Mouse (Mus musculus) frontal cortex, postnatal 25 days (tissue): ENCODE measurements around the gene 0610040J01Rik.

Experiments
- DNase-seq, 2 experiments: peaks; one replicate each; pipeline ENCODE4 v3.0.0; 2022; ENCODE audit warnings: low spot score in 2 of 2

Gene 0610040J01Rik

DNA sequence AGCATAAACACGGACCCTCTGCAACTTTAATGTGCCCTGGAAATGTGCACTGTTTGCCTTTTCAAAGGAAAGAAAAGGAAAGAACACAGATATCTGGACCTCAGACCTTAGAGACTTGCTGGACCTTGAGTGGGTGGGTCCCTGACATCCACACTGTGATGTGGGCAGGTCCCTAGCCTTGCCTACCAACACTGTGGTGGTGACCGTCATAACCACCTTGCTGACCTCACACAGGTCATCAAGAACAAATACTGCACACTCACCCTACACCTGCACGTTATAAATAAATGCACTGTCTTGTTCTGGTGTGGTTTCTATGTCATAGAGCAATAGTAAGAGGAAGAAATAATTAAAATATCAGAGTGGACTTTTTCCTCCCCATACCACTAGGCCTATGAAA, 91.2 kb downstream of the 0610040J01Rik start:
- DNase-seq = no peak

- DNase-seq = peak; percentile 78 to 85
Measured at GRCm38 (mm10) chr5:63906149-63907093, 94.3 kb downstream of the 0610040J01Rik start.

DNA sequence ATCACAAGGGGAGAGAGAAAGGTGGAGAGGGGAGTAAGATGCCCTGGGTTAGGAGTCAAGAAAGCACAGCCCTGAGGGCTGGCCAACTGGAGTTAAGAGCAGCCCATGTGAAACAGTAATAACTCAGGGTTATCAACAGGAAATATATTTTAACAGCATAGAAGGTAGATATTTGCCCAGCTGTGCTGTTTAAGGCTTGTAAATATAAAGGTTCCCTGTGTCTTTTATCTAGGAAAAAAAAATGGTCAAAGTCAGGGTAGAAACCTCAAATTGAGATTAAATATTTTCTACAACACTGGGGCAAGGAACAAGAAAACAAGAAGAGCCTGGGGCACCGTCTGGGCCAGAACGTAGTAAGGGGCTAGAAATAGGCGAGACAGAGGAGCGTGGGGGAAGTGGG, 95.3 kb downstream of the 0610040J01Rik start:
- no peak for DNase-seq

DNA sequence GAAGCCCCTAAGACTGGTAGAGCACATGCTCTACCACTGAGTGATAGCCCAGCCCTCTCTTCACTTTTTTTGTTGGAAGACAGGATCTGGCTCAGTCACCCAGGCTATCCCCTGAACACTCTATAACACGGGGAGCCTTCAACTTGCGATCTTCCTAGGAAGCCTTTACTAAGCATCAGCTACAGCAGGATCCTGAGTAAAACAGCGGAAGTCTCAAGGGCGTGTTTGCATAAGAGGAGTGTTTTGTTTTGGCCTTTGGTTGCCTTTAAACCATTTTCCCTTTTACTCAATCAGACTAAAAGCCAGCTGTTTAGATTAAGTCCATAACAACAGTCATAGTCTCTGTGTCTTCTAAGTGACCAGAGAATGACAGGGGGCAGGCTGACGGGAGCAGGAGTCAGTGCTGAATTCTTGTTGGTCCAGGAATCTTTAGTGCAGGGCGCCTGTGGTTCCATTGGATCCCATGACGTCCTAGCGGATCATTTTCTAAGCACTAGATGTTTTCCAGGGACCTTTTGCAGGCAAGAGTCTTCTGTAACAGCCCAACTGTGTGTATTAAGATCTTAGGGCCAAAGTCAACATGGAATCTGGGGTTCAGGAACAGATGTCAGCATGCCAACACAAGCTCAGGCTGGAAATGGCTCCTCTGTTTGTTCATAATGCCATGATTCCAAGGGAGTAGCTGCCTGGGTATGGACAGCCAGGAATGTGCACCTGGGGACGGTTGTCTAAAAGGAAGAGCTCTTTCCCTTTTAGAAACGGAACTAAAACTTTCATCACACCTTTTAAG, 98.2 kb downstream of the 0610040J01Rik start:
- no peak for DNase-seq

DNA sequence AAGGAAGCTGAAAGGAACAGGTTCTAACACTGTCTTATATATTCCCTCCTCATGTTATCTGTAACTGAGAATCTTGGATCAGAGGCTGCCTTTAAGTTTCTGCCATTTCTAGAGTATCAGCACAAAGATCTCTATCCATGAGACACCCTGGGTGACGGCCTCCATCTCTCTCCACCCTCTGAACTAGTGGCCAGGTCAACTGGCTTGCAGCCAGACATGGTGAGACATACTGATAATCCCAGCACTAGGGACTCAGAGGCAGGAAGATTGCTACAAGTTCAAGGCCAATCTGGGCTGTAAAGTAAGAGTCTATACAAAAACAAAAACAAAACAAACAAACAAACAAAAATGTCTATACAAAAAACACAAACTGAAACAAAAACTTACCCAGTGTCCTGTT, 102.7 kb downstream of the 0610040J01Rik start:
- DNase-seq = no peak

GRCm38 (mm10) chr5:63916457-63917139, 104.4 kb downstream of the 0610040J01Rik start:
- no peak for DNase-seq

DNA sequence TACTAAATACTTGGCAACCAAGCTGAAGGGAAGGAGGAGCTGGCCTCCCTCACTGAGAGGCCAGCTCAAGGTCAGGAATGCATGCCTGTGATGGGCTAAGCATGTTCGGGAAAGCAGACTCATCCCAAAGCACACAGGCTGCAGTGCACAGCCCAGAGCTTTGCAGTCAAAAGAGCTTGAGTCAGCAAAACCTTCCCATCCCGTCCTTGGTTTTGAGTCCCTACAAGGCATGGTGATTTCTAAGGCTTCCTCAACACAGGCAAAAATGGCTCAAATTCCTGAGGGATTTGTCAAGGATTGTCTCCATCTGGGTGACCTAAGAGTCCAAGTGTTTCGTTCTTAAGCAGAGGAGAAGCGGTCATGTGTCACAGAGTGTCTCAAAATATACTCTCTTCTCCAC, 106.0 kb downstream of the 0610040J01Rik start:
- DNase-seq = no peak

GRCm38 (mm10) chr5:63923305-63924025, 111.3 kb downstream of the 0610040J01Rik start:
- DNase-seq = no peak

DNA sequence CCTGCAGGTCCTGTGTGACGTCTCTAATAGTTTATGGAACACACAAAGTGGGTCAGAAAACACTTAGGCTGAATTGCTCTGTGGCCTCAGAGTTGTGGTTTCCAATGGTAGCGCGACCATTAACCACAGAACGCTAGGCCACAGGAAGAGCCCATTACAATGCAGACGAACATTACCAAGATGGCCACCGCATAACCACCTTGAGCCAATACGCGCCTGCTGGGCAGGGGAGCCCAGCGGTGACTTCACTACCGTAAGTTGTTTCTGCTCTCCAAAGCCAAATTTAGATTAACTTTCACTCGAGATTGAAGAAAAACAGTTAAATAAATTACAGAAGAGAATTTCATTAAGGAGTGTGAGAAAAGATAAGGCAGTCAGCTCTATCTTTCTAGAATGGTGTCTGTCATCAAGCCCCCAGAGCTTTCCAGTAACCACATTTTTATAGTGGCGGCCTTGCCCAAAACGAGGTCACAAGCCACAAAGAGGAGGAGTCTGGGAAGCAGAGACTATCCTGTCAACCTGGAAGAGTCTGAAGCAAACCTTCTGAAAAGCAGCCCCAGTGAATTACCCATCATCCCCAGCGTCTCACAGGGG, 113.0 kb downstream of the 0610040J01Rik start:
- no peak for DNase-seq

DNA sequence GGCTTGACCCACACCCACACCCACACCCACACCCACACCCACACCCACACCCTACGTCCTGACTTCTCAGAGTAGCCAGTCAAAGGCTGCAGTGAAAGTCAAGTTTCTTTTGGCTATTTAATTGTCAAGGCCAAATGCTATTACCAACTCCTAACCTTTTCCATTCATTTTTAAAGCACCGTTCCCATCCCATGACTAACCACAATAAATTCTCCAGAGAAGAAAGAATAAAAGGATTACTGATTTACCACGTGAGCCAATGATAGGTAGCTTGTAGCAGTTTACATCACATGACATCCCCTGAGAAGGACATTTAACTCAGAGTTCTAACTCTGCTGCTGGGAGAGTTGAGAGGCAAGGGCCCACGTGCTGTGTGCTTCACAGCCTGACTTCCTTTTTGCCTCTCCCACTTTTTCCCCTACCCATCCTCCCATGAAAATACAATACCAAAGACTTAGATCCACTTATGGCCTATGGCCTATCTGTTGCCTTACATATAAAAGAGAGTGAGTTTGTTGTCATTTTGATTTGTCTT, 118.7 kb downstream of the 0610040J01Rik start:
- no peak for DNase-seq

DNA sequence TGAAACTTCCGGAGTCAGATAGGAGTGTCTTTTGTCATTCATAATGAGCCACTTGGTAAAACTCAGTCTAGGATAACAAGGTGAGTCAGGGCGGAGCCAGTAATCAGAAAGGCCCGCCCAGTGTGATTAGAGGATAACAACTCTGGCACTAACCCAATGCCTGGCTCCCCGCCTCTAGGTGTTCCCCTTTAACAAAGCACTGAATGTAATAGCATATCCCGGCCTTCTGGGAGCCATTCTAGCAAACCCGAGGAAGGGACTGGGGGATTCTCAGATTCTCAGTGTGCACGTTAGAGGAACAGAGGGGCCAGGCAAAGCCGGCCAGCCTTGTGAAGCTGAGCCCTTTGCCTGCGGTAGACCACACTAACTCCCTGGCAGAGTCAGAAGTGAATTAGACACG, 120.7 kb downstream of the 0610040J01Rik start:
- DNase-seq = no peak

DNA sequence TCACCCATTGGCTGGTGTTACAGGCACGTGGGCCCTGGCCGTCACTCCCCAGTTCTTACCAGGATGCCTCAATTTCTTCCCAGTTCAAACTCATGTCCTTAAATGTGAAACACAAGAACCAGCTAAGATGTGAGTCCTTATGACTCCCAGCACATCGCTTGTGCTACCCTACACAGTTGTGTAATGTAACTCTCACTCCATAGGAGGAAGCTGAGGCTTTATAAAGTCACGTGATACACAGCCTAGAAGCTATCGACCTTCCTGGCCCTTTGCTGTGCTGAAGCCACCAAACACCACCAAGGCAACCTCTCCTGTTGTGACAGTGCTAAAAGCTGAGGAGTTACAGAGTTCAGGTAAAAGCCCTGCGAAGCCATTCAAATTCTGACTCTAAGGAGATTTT, 123.4 kb downstream of the 0610040J01Rik start:
- DNase-seq = no peak

GRCm38 (mm10) chr5:63936740-63937139, 124.6 kb downstream of the 0610040J01Rik start:
- no peak for DNase-seq

DNA sequence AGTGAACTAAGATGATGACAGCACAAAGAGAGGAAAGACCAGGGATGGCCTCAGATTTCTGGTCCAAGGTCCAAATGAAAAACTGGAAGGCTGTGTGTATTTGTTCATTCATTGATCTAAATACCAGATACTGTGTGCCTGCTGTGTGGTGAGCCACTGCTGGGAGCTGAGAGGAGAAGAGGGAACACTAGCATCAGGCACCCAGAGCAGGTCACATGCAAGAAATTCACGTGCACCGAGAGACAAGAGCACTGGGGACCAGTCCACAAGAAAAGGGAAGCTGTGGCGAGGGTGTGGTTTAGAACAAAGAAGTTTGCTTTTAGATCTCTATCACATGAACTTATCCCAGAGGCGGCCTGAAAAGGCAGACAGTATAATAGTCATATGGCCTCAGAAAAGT, 126.4 kb downstream of the 0610040J01Rik start:
- DNase-seq = no peak

- DNase-seq = no peak
Measured at GRCm38 (mm10) chr5:63941891-63942290, 129.7 kb downstream of the 0610040J01Rik start.

- no peak for DNase-seq
Measured at GRCm38 (mm10) chr5:63943291-63943690, 131.1 kb downstream of the 0610040J01Rik start.

DNA sequence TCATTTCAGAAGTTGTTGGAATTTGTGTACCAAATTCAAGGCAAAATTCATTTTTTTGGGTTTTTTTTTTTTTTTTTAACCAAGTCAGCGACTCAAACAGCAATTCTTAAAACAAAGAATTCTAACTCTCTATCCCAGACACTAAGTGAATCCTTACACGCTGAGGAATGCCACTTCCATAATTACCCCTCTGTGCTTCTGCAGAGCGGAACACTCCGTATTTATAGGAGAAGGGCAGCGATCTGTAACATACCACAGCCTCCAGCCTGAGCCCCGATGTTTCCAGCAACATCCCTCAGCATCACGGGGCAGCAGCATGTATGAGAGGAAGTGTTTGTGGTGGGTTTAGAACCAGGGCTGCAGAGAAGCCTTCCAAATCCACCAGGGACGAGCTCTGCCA, 135.4 kb downstream of the 0610040J01Rik start:
- DNase-seq = no peak

GRCm38 (mm10) chr5:63949195-63949594, 137.0 kb downstream of the 0610040J01Rik start:
- no peak for DNase-seq
